Mouse (Mus musculus): ENCODE data around the gene Gm10142. TPM values are rescaled to one million over a fixed set of nuclear protein-coding genes. Genes with fewer than 3 reads are reported as not detected.
"Not testable (repeated sequence)": the region's sequence is repeated elsewhere in the genome, so short reads cannot be mapped to it uniquely, and the experiment has no call there.

Gene Gm10142
- total RNA-seq, 2 experiments from 2014 or later: not detected

DNA sequence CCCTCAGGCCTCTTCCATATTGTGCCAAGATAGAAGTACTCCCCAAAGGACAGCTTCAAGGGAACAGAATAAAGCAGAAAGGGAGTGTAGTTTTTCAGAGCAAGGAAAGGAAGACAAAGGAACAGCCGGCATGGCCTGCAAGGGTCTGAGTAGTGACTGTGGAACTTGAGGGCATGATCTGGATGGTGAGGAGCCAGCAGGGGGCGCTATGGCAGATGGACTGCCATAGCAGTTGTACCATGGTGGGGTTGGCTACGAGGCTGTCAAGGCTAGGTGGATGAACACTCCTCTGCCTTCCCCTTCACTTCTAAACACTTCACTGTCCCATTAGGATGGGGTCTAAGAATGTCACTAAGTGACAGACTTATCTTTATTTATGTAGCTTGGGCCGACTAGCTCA is 13.6 kb downstream of the Gm10142 start:
- 0 out of 2 replicates have a peak, but pooled peaks have one; percentile 27 for ATAC-seq (replicated peaks; ENCODE audit: poor library complexity, severe bottlenecking)

DNA sequence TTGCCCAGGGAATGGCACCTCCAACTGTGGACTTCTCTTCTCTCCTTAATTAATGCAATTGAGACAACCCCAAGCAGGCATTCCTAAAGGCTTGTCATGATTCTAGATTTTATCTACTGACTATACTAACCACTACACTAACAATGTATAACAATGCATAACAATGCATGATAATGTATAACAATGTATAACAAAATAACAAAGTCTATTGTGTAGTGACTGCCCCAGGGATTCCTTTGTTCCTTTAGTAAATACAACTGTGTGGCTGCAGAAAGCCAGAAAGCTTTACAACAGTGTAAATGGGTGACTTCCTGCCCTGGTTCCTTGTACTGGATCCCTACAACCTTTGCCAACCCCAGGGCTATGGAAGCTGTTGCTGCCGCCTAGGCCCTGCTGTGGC is 20.3 kb downstream of the Gm10142 start:
- ATAC-seq (replicated peaks; ENCODE audit: poor library complexity, severe bottlenecking): no peak

GRCm38 (mm10) chr10:77738929-77739328 is 23.3 kb downstream of the Gm10142 start:
- ATAC-seq (replicated peaks; ENCODE audit: poor library complexity, severe bottlenecking): no peak

- ATAC-seq (replicated peaks; ENCODE audit: poor library complexity, severe bottlenecking): not testable (repeated sequence)
Observed at GRCm38 (mm10) chr10:77741924-77742688, 26.5 kb downstream of the Gm10142 start, which contains the start of gene Gm18596. Gm18596 (minus strand) TSS chr10:77742638.

GRCm38 (mm10) chr10:77750686-77751085 is 35.1 kb downstream of the Gm10142 start:
- not testable (repeated sequence) for ATAC-seq (replicated peaks; ENCODE audit: poor library complexity, severe bottlenecking)

GRCm38 (mm10) chr10:77751254-77751653 is 35.6 kb downstream of the Gm10142 start, which contains the start of gene Gm9736:
Gm9736 (minus strand) TSS chr10:77751354.
- ATAC-seq (replicated peaks; ENCODE audit: poor library complexity, severe bottlenecking): not testable (repeated sequence)

- ATAC-seq (replicated peaks; ENCODE audit: poor library complexity, severe bottlenecking): not testable (repeated sequence)
Observed at GRCm38 (mm10) chr10:77752312-77752711, 36.7 kb downstream of the Gm10142 start.

DNA sequence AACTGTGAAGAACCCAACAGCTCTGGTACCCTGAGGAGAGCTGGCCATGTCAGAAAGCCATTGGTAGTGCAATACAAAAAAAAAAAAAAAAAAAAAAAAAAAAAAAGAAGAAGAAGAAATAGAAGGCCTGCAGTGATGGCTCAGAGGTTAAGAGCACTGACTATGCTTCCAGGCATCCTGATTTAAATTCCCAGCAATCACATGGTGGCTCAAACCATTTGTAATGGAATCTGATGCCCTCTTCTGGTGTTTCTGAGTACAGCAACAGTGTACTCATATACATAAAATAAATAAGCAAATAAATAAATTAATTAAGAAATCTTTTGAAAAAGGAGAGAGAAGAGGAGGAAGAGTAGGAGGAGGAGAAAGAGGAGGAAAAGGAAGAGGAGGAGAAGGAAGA is 37.8 kb downstream of the Gm10142 start:
- ATAC-seq (replicated peaks; ENCODE audit: poor library complexity, severe bottlenecking): no peak

GRCm38 (mm10) chr10:77759582-77759981 is 44.0 kb downstream of the Gm10142 start, which contains the start of gene Gm3233:
Gm3233 (minus strand) TSS chr10:77759682.
- ATAC-seq (replicated peaks; ENCODE audit: poor library complexity, severe bottlenecking): not testable (repeated sequence)

Other genes starting within 250 kb of the Gm10142 start
- gene Fam207a, start 200.0 kb upstream of the Gm10142 start, total RNA-seq (2014; fragmentation: Nextera tagmentation): 14.6 and 14.8 TPM in 2 replicates
- gene Fam207a, start 200.0 kb upstream of the Gm10142 start, total RNA-seq (2017): 23.5 and 43.2 TPM in 2 replicates
- 17.1 and 28.9 TPM in 2 replicates for gene Itgb2, start 185.6 kb upstream of the Gm10142 start, total RNA-seq (2014; fragmentation: Nextera tagmentation)
- gene Itgb2, start 185.6 kb upstream of the Gm10142 start, total RNA-seq (2017): 32.0 and 36.6 TPM in 2 replicates
- gene Pttg1ip, start 134.1 kb upstream of the Gm10142 start, total RNA-seq (2014; fragmentation: Nextera tagmentation): 36.6 and 39.0 TPM in 2 replicates
- gene Pttg1ip, start 134.1 kb upstream of the Gm10142 start, total RNA-seq (2017): 34.6 and 37.0 TPM in 2 replicates
- 60.0 and 78.8 TPM in 2 replicates for gene Sumo3, start 109.7 kb upstream of the Gm10142 start, total RNA-seq (2014; fragmentation: Nextera tagmentation)
- 197 and 205 TPM in 2 replicates for gene Sumo3, start 109.7 kb upstream of the Gm10142 start, total RNA-seq (2017)
- gene Gm49325, start 109.6 kb upstream of the Gm10142 start, total RNA-seq (2014; fragmentation: Nextera tagmentation): not detected in 2 replicates
- gene Gm49325, start 109.6 kb upstream of the Gm10142 start, total RNA-seq (2017): 1.6 TPM in 1 of 2 replicates, not detected in the other
- gene Ube2g2, start 93.5 kb upstream of the Gm10142 start, total RNA-seq (2014; fragmentation: Nextera tagmentation): 39.6 and 42.0 TPM in 2 replicates
- gene Ube2g2, start 93.5 kb upstream of the Gm10142 start, total RNA-seq (2017): 29.5 and 53.3 TPM in 2 replicates
- 0.90 TPM in 1 of 2 replicates, not detected in the other for gene Tspear, start 29.2 kb upstream of the Gm10142 start, total RNA-seq (2014; fragmentation: Nextera tagmentation)
- gene Tspear, start 29.2 kb upstream of the Gm10142 start, total RNA-seq (2017): 0.05 TPM in 1 of 2 replicates, not detected in the other
- not detected in 2 replicates for gene Gm19402, start 25.1 kb upstream of the Gm10142 start, total RNA-seq (2014; fragmentation: Nextera tagmentation)
- not detected in 2 replicates for gene Gm19402, start 25.1 kb upstream of the Gm10142 start, total RNA-seq (2017)
- gene Gm9508, start 18.6 kb upstream of the Gm10142 start, total RNA-seq (2014; fragmentation: Nextera tagmentation): not detected in 2 replicates
- gene Gm9508, start 18.6 kb upstream of the Gm10142 start, total RNA-seq (2017): not detected in 2 replicates
- not detected in 2 replicates for gene Gm10272, start 9.2 kb upstream of the Gm10142 start, total RNA-seq (2014; fragmentation: Nextera tagmentation)
- gene Gm10272, start 9.2 kb upstream of the Gm10142 start, total RNA-seq (2017): not detected in 2 replicates
- not detected in 2 replicates for gene Gm10024, start 4.3 kb upstream of the Gm10142 start, total RNA-seq (2014; fragmentation: Nextera tagmentation)
- gene Gm10024, start 4.3 kb upstream of the Gm10142 start, total RNA-seq (2017): not detected in 2 replicates
- not detected in 2 replicates for gene Krtap12-1, start 4.8 kb downstream of the Gm10142 start, total RNA-seq (2014; fragmentation: Nextera tagmentation)
- gene Krtap12-1, start 4.8 kb downstream of the Gm10142 start, total RNA-seq (2017): not detected in 2 replicates
- not detected in 2 replicates for gene Gm10100, start 10.7 kb downstream of the Gm10142 start, total RNA-seq (2014; fragmentation: Nextera tagmentation)
- not detected in 2 replicates for gene Gm10100, start 10.7 kb downstream of the Gm10142 start, total RNA-seq (2017)
- not detected in 2 replicates for gene Gm18596, start 26.8 kb downstream of the Gm10142 start, total RNA-seq (2014; fragmentation: Nextera tagmentation)
- gene Gm18596, start 26.8 kb downstream of the Gm10142 start, total RNA-seq (2017): not detected in 2 replicates
- not detected in 2 replicates for gene Gm9736, start 35.5 kb downstream of the Gm10142 start, total RNA-seq (2014; fragmentation: Nextera tagmentation)
- not detected in 2 replicates for gene Gm9736, start 35.5 kb downstream of the Gm10142 start, total RNA-seq (2017)
- not detected in 2 replicates for gene Gm3233, start 43.9 kb downstream of the Gm10142 start, total RNA-seq (2014; fragmentation: Nextera tagmentation)
- gene Gm3233, start 43.9 kb downstream of the Gm10142 start, total RNA-seq (2017): not detected in 2 replicates
- not detected in 2 replicates for gene Gm3238, start 55.5 kb downstream of the Gm10142 start, total RNA-seq (2014; fragmentation: Nextera tagmentation)
- not detected in 2 replicates for gene Gm3238, start 55.5 kb downstream of the Gm10142 start, total RNA-seq (2017)
- gene Gm7138, start 61.1 kb downstream of the Gm10142 start, total RNA-seq (2014; fragmentation: Nextera tagmentation): not detected in 2 replicates
- not detected in 2 replicates for gene Gm7138, start 61.1 kb downstream of the Gm10142 start, total RNA-seq (2017)
- not detected in 2 replicates for gene Gm3250, start 66.7 kb downstream of the Gm10142 start, total RNA-seq (2014; fragmentation: Nextera tagmentation)
- not detected in 2 replicates for gene Gm3250, start 66.7 kb downstream of the Gm10142 start, total RNA-seq (2017)
- not detected in 2 replicates for gene Gm7137, start 72.4 kb downstream of the Gm10142 start, total RNA-seq (2014; fragmentation: Nextera tagmentation)
- not detected in 2 replicates for gene Gm7137, start 72.4 kb downstream of the Gm10142 start, total RNA-seq (2017)
- not detected in 2 replicates for gene Gm9639, start 79.3 kb downstream of the Gm10142 start, total RNA-seq (2014; fragmentation: Nextera tagmentation)
- not detected in 2 replicates for gene Gm9639, start 79.3 kb downstream of the Gm10142 start, total RNA-seq (2017)
- not detected in 2 replicates for gene Gm19668, start 83.3 kb downstream of the Gm10142 start, total RNA-seq (2014; fragmentation: Nextera tagmentation)
- not detected in 2 replicates for gene Gm19668, start 83.3 kb downstream of the Gm10142 start, total RNA-seq (2017)
- gene Gm9507, start 96.0 kb downstream of the Gm10142 start, total RNA-seq (2014; fragmentation: Nextera tagmentation): not detected in 2 replicates
- gene Gm9507, start 96.0 kb downstream of the Gm10142 start, total RNA-seq (2017): not detected in 2 replicates
- not detected in 2 replicates for gene Gm2696, start 98.9 kb downstream of the Gm10142 start, total RNA-seq (2014; fragmentation: Nextera tagmentation)
- not detected in 2 replicates for gene Gm2696, start 98.9 kb downstream of the Gm10142 start, total RNA-seq (2017)
- gene Krtap10-4, start 111.3 kb downstream of the Gm10142 start, total RNA-seq (2014; fragmentation: Nextera tagmentation): not detected in 2 replicates
- gene Krtap10-4, start 111.3 kb downstream of the Gm10142 start, total RNA-seq (2017): not detected in 2 replicates
- 0.75 TPM in 1 of 2 replicates, not detected in the other for gene Krtap10-10, start 120.1 kb downstream of the Gm10142 start, total RNA-seq (2014; fragmentation: Nextera tagmentation)
- gene Krtap10-10, start 120.1 kb downstream of the Gm10142 start, total RNA-seq (2017): not detected in 2 replicates
- not detected in 2 replicates for gene Gm36176, start 131.0 kb downstream of the Gm10142 start, total RNA-seq (2014; fragmentation: Nextera tagmentation)
- not detected in 2 replicates for gene Gm36176, start 131.0 kb downstream of the Gm10142 start, total RNA-seq (2017)
- gene Gm10318, start 137.1 kb downstream of the Gm10142 start, total RNA-seq (2014; fragmentation: Nextera tagmentation): not detected in 2 replicates
- gene Gm10318, start 137.1 kb downstream of the Gm10142 start, total RNA-seq (2017): not detected in 2 replicates
- not detected in 2 replicates for gene Gm3285, start 146.2 kb downstream of the Gm10142 start, total RNA-seq (2014; fragmentation: Nextera tagmentation)
- gene Gm3285, start 146.2 kb downstream of the Gm10142 start, total RNA-seq (2017): not detected in 2 replicates
- gene Lrrc3, start 186.7 kb downstream of the Gm10142 start, total RNA-seq (2014; fragmentation: Nextera tagmentation): not detected in 2 replicates
- not detected in 2 replicates for gene Lrrc3, start 186.7 kb downstream of the Gm10142 start, total RNA-seq (2017)